Mouse (Mus musculus) lung, postnatal 0 days (tissue): ENCODE measurements around the gene Zeb2.

Source experiments
- CTCF ChIP-seq: IDR thresholded peaks from 2 replicates; pipeline ENCODE4 v1.5.1; 2016; ENCODE audit warnings: antibody characterized with exemption, mild to moderate bottlenecking
- EP300 ChIP-seq: IDR thresholded peaks from 2 replicates; pipeline ENCODE4 v1.6.1; 2016; ENCODE audit warnings: antibody characterized with exemption, mild to moderate bottlenecking, control low read depth

GRCm38 (mm10) chr2:45051321-45051720 is 65.9 kb downstream of the Zeb2 start:
- TF ChIP-seq CTCF (no peak), EP300 (no peak)
